Mouse (Mus musculus): Measurements from ENCODE around the gene Gapvd1. TPM values are rescaled to one million over a fixed set of nuclear protein-coding genes. Genes with fewer than 3 reads are reported as not detected.

Gapvd1 gene
- total and polyA plus RNA-seq, 2 experiments from 2014 or later: 94.1 to 108 TPM

DNA sequence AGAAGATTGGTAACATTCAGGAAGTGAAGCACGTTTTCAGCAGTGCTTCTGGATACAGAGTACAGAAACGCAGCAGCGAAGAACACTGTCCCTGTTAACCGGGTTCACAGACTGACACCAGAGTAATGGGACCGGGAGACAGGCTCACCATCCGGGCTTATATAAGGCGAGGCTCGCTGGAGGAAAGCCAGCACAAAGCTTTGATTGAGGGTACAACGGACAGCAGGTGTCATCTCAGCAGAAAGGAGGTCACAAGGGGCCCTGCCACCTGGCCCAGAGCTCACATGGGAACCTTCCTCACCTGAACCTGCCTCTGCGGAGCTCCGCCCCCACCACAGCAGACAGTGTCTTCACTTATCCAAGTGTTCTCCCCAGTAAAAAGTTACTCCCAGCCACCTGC, 81.2 kb downstream of the Gapvd1 start:
- no peak overlapping the region for H3K4me3 ChIP-seq (ENCODE audit: low read depth, low read length)
- peaks cover 40% of the 10 kb centered on the region for H3K36me3 ChIP-seq (ENCODE audit: insufficient read depth)
- H3K9ac ChIP-seq: no peak overlapping the region
- no peaks in the 10 kb centered on the region for H3K27me3 ChIP-seq (ENCODE audit: insufficient read depth, low read length)
- H3K4me2 ChIP-seq (ENCODE audit: low read depth): no peak overlapping the region
- 93% methylated on average over 11 of the region's 11 CpGs for WGBS
- DNase-seq (no peak), ATAC-seq (no peak)
- no peak for TF ChIP-seq CTCF (IDR thresholded peaks at IDR 0.05; ENCODE audit: low read depth)
- H3K27ac ChIP-seq (ENCODE audit: low read depth, low read length): no peak overlapping the region
- no peaks in the 10 kb centered on the region for H3K4me1 ChIP-seq (ENCODE audit: insufficient read depth)
- no peaks in the 10 kb centered on the region for H3K9me3 ChIP-seq (ENCODE audit: low read length)

- ATAC-seq (peak; percentile 70), DNase-seq (peak; percentile 79)
- Histone ChIP-seq H3K9ac (peak overlapping the region; percentile 60), H3K4me1 (ENCODE audit: insufficient read depth) (no peaks in the 10 kb centered on the region), H3K9me3 (ENCODE audit: low read length) (no peaks in the 10 kb centered on the region), H3K4me3 (ENCODE audit: low read depth, low read length) (peak overlapping the region; percentile 43), H3K27me3 (ENCODE audit: insufficient read depth, low read length) (no peaks in the 10 kb centered on the region), H3K4me2 (ENCODE audit: low read depth) (peak overlapping the region; percentile 65), H3K36me3 (ENCODE audit: insufficient read depth) (peaks cover 18% of the 10 kb centered on the region), H3K27ac (ENCODE audit: low read depth, low read length) (peak overlapping the region; percentile 40; the same call in 1 of the 2 replicates)
- WGBS: 38% methylated on average over 31 of the region's 31 CpGs
- peak; percentile 77 for TF ChIP-seq CTCF (IDR thresholded peaks at IDR 0.05; ENCODE audit: low read depth)
Observed at GRCm38 (mm10) chr2:34671385-34672026, 83.5 kb downstream of the Gapvd1 start.

GRCm38 (mm10) chr2:34670470-34670869, 84.6 kb downstream of the Gapvd1 start:
- Histone ChIP-seq H3K4me1 (ENCODE audit: insufficient read depth) (no peaks in the 10 kb centered on the region), H3K9me3 (ENCODE audit: low read length) (no peaks in the 10 kb centered on the region), H3K27ac (ENCODE audit: low read depth, low read length) (no peak overlapping the region), H3K4me2 (ENCODE audit: low read depth) (no peak overlapping the region), H3K4me3 (ENCODE audit: low read depth, low read length) (no peak overlapping the region), H3K27me3 (ENCODE audit: insufficient read depth, low read length) (no peaks in the 10 kb centered on the region), H3K9ac (no peak overlapping the region), H3K36me3 (ENCODE audit: insufficient read depth) (peaks cover 7% of the 10 kb centered on the region)
- 83% methylated on average over 6 of the region's 6 CpGs for WGBS
- no peak for ATAC-seq
- no peak for DNase-seq
- no peak for TF ChIP-seq CTCF (IDR thresholded peaks at IDR 0.05; ENCODE audit: low read depth)

GRCm38 (mm10) chr2:34669203-34669746, 85.8 kb downstream of the Gapvd1 start:
- WGBS: 69% methylated on average over 8 of the region's 8 CpGs
- Histone ChIP-seq H3K27ac (ENCODE audit: low read depth, low read length) (no peak overlapping the region), H3K27me3 (ENCODE audit: insufficient read depth, low read length) (no peaks in the 10 kb centered on the region), H3K9ac (no peak overlapping the region), H3K9me3 (ENCODE audit: low read length) (no peaks in the 10 kb centered on the region), H3K4me1 (ENCODE audit: insufficient read depth) (no peaks in the 10 kb centered on the region), H3K36me3 (ENCODE audit: insufficient read depth) (no peaks in the 10 kb centered on the region; the same call in 1 of the 2 replicates), H3K4me2 (ENCODE audit: low read depth) (no peak overlapping the region), H3K4me3 (ENCODE audit: low read depth, low read length) (no peak overlapping the region)
- DNase-seq (no peak), ATAC-seq (no peak)
- no peak for TF ChIP-seq CTCF (IDR thresholded peaks at IDR 0.05; ENCODE audit: low read depth)

DNA sequence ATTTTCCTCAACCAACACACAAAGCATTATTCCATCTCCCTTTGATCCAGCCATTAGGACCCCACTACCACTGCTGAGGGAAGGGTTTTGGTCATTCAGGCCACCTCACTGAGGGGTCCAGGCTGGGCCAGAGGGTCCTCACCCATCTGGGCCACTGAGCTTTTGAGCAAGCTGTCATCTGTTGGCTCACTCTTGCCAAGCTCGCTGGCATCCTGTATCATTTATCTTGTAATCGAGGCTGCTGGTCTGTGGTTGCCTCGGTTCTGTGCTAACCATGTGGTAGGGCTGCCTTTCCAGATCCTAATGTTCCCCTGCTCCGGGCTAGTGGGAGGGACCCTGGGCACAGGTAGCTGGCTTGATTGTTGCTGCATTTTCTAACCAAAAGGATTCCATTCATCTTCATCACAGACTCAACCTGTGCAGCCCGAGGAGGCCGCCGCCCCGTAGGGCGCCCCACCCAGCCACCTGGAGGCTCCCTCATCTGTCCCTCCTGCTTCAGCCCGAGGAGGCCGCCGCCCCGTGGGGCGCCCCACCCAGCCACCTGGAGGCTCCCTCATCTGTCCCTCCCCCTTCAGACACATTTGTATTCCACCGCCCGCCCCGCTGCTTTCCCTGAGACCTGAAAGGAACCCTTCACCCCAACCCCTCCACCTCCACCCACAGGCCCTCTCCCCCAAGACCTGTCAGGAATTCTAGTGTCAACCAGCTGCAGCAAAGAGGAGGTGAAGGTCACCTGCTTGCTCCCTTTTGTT, 86.4 kb downstream of the Gapvd1 start:
- H3K27ac ChIP-seq (ENCODE audit: low read depth, low read length): no peak overlapping the region
- ATAC-seq (peak; percentile 27), DNase-seq (peak; percentile 41)
- H3K4me3 ChIP-seq (ENCODE audit: low read depth, low read length): no peak overlapping the region
- H3K36me3 ChIP-seq (ENCODE audit: insufficient read depth): no peaks in the 10 kb centered on the region; the same call in 1 of the 2 replicates
- no peak for TF ChIP-seq CTCF (IDR thresholded peaks at IDR 0.05; ENCODE audit: low read depth)
- WGBS: 42% methylated on average over 17 of the region's 17 CpGs
- no peak overlapping the region for H3K9ac ChIP-seq
- no peaks in the 10 kb centered on the region for H3K27me3 ChIP-seq (ENCODE audit: insufficient read depth, low read length)
- no peaks in the 10 kb centered on the region for H3K9me3 ChIP-seq (ENCODE audit: low read length)
- H3K4me2 ChIP-seq (ENCODE audit: low read depth): no peak overlapping the region; the same call in 1 of the 2 replicates
- H3K4me1 ChIP-seq (ENCODE audit: insufficient read depth): no peaks in the 10 kb centered on the region

DNA sequence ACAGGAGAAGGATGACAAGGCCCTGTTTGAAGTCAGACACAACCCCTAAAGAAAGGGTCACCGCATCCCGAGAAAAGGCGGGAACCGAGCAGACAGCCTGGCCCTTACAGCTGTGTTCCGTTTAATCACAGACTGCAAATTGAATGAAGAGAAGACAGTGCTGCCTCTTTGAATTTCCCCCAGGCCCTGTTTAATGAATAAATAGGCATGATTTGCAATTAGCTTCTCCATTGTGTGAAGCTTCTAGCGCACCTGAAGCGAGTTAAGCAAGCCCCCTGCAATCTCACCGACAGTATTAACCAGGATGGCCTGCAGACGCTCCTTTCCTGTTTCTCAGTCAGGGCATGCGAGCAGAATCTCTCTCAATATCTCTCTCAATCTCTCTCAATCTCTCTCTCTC, 87.2 kb downstream of the Gapvd1 start:
- H3K9ac ChIP-seq: 0 out of 2 replicates have a peak overlapping the region, but pooled peaks have one; percentile 4
- H3K4me1 ChIP-seq (ENCODE audit: insufficient read depth): no peaks in the 10 kb centered on the region
- WGBS: 24% methylated on average over 10 of the region's 10 CpGs
- TF ChIP-seq CTCF (IDR thresholded peaks at IDR 0.05; ENCODE audit: low read depth): no peak
- no peak overlapping the region for H3K27ac ChIP-seq (ENCODE audit: low read depth, low read length)
- H3K36me3 ChIP-seq (ENCODE audit: insufficient read depth): no peaks in the 10 kb centered on the region
- H3K9me3 ChIP-seq (ENCODE audit: low read length): no peaks in the 10 kb centered on the region
- DNase-seq: peak; percentile 42
- H3K4me2 ChIP-seq (ENCODE audit: low read depth): no peak overlapping the region
- H3K27me3 ChIP-seq (ENCODE audit: insufficient read depth, low read length): no peaks in the 10 kb centered on the region
- no peak overlapping the region for H3K4me3 ChIP-seq (ENCODE audit: low read depth, low read length)
- peak; percentile 14; the same call in 1 of the 2 replicates for ATAC-seq

- no peak for ATAC-seq
- H3K4me2 ChIP-seq (ENCODE audit: low read depth): no peak overlapping the region
- H3K27ac ChIP-seq (ENCODE audit: low read depth, low read length): no peak overlapping the region
- peaks cover 8% of the 10 kb centered on the region for H3K4me1 ChIP-seq (ENCODE audit: insufficient read depth)
- peaks cover 3% of the 10 kb centered on the region; the same call in 1 of the 2 replicates for H3K27me3 ChIP-seq (ENCODE audit: insufficient read depth, low read length)
- no peak overlapping the region for H3K9ac ChIP-seq
- DNase-seq: no peak
- H3K4me3 ChIP-seq (ENCODE audit: low read depth, low read length): no peak overlapping the region
- no peaks in the 10 kb centered on the region for H3K9me3 ChIP-seq (ENCODE audit: low read length)
- TF ChIP-seq CTCF (IDR thresholded peaks at IDR 0.05; ENCODE audit: low read depth): no peak
- no peaks in the 10 kb centered on the region for H3K36me3 ChIP-seq (ENCODE audit: insufficient read depth)
- WGBS: 45% methylated on average over 11 of the region's 11 CpGs
Observed at GRCm38 (mm10) chr2:34647410-34647809, 107.6 kb downstream of the Gapvd1 start.
